Mouse (Mus musculus): ENCODE data around the gene Trp53tg5.

DNA sequence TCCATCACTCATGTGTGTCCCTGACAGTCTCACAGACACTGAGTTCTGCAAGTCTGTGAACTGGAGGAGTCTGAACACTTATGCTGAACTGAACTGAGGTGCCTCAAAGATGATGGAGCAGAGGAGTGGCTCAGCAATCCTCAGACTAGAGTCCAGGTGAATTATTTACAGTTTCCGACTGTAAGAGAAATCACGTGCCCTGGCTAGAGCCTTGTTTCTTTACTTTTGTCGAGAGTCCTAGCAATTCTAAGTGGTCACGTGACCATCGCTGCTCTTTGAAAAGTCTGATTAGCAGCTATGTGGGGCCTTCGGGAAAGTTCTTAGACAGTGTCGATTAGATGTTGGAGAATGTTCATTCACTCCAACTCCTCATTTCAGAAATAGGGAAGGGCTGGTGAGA is 15.6 kb downstream of the Trp53tg5 start:
- TF ChIP-seq GATA1 (IDR thresholded peaks at IDR 0.05; ENCODE audit: borderline replicate concordance, low read length) (no peak), FLI1 (IDR thresholded peaks at IDR 0.05; ENCODE audit: low read length) (no peak)

All from megakaryocyte, embryonic 14.5 days (primary cell).